Mouse (Mus musculus) ES-E14 (cell line): ENCODE measurements around the gene Zfp784. TPM values are rescaled to one million over a fixed set of nuclear protein-coding genes. Genes with fewer than 3 reads are reported as not detected.

Experiments
- DNase-seq: peaks from one replicate; pipeline ENCODE4 v3.0.0-alpha.2; 2013; ENCODE audit warnings: low read depth, low spot score
- H3K27ac ChIP-seq: 2 replicates; pipeline ENCODE4 v1.5.1; 2012; ENCODE audit warnings: low read depth, mild to moderate bottlenecking, low read length, moderate library complexity, mixed read lengths; ENCODE audit not compliant: poor library complexity, insufficient read depth, severe bottlenecking
- H3K36me3 ChIP-seq: 2 replicates; pipeline ENCODE4 v1.6.1; 2012; ENCODE audit warnings: mild to moderate bottlenecking, low read length, moderate library complexity, mixed read lengths; ENCODE audit not compliant: control insufficient read depth, poor library complexity, insufficient read depth, severe bottlenecking
- H3K4me1 ChIP-seq, 2 experiments: fragments of 150-350 bp in 1 of 2; sonication (generic) in 1 of 2; 2 replicates each; pipeline ENCODE4 v1.6.1; 2012; ENCODE audit warnings: low read length in 2 of 2, mild to moderate bottlenecking in 1 of 2, mixed read lengths in 1 of 2; ENCODE audit not compliant: control insufficient read depth in 2 of 2, insufficient read depth in 2 of 2, poor library complexity in 1 of 2
- H3K4me3 ChIP-seq, 2 experiments: fragments of 150-350 bp in 1 of 2; sonication (generic) in 1 of 2; 2 replicates each; pipeline ENCODE4 v1.5.1; 2012; ENCODE audit warnings: low read length in 2 of 2, low read depth in 1 of 2, mild to moderate bottlenecking in 1 of 2, mixed read lengths in 1 of 2; ENCODE audit not compliant: insufficient read depth in 1 of 2, poor library complexity in 1 of 2, severe bottlenecking in 1 of 2
- H3K9ac ChIP-seq: 2 replicates; pipeline ENCODE4 v1.6.1; 2012; ENCODE audit warnings: low read depth, mild to moderate bottlenecking, low read length, mixed read lengths; ENCODE audit not compliant: poor library complexity, insufficient read depth, severe bottlenecking
- H3K9me3 ChIP-seq: fragments of 150-350 bp; sonication (generic); 2 replicates; pipeline ENCODE4 v1.6.1; 2012; ENCODE audit warnings: low read depth, mild to moderate bottlenecking, low read length; ENCODE audit not compliant: control insufficient read depth, insufficient read depth
- CHD2 ChIP-seq: IDR thresholded peaks from 2 replicates; pipeline ENCODE4 v1.6.1; 2014; ENCODE audit warnings: mild to moderate bottlenecking, low read depth, low read length, inconsistent platforms
- HCFC1 ChIP-seq: IDR thresholded peaks from 2 replicates; pipeline ENCODE4 v1.6.1; 2012; ENCODE audit warnings: low read length, inconsistent platforms, borderline replicate concordance; ENCODE audit not compliant: insufficient read depth
- MAFK ChIP-seq: IDR thresholded peaks from 2 replicates; pipeline ENCODE4 v1.6.1; 2014; ENCODE audit warnings: mild to moderate bottlenecking, low read depth, low read length, inconsistent platforms; ENCODE audit not compliant: insufficient read depth
- ZC3H11A ChIP-seq: IDR thresholded peaks from 2 replicates; pipeline ENCODE4 v1.6.1; 2012; ENCODE audit warnings: low read depth, mild to moderate bottlenecking, inconsistent platforms, low read length, borderline replicate concordance
- ZNF384 ChIP-seq: IDR thresholded peaks from 2 replicates; pipeline ENCODE4 v1.6.1; 2012; ENCODE audit warnings: low read depth, low read length, inconsistent platforms
- in situ Hi-C, 2 experiments: fragments of 600-800 bp; cut with MboI; formaldehyde crosslinking; loops; one replicate each; pipeline ENCODE4 v1.15.1; 2025; ENCODE audit warnings: low sequenced_read_pairs in 2 of 2, inconsistent platforms in 1 of 2; ENCODE audit not compliant: unreplicated experiment in 2 of 2
- total RNA-seq: library from RNA; depleted of rRNA; stranded (reverse); fragments of 300-350 nt; gene quantifications from 2 replicates; pipeline ENCODE4 v1.2.3, GENCODE M21; 2012

Gene Zfp784
- total RNA-seq, 1 experiment = 0.71 TPM

- in situ Hi-C loops = no loop called here
- no peaks in the 10 kb centered on the region for H3K9me3 ChIP-seq
- no peak for DNase-seq
- no peak overlapping the region for H3K9ac ChIP-seq
- H3K27ac ChIP-seq = no peak overlapping the region
- peaks cover 0 to 17% of the 10 kb centered on the region in 2 experiments; a peak in 3 of 4 replicates for H3K4me1 ChIP-seq
- H3K4me3 ChIP-seq = no peak overlapping the region; a peak in 1 of 4 replicates
- peak; percentile 89 for TF ChIP-seq ZNF384
- TF ChIP-seq CHD2 = no peak
- no peak for TF ChIP-seq ZC3H11A
- no peak for TF ChIP-seq HCFC1
- peaks cover 39% of the 10 kb centered on the region for H3K36me3 ChIP-seq
These were observed 26.6 kb upstream of the Zfp784 start for GRCm38 (mm10) chr7:5064886-5065285.

- DNase-seq = no peak
- in situ Hi-C loops = no loop called here
- Histone ChIP-seq H3K27ac (peak overlapping the region; percentile 99), H3K9me3 (no peaks in the 10 kb centered on the region), H3K9ac (peak overlapping the region; percentile 99), H3K4me1 (peaks cover 0 to 16% of the 10 kb centered on the region in 2 experiments; a peak in 3 of 4 replicates), H3K4me3 (peak overlapping the region; percentile 86 to 94), H3K36me3 (peaks cover 17% of the 10 kb centered on the region)
- TF ChIP-seq HCFC1 (no peak; the same call in 1 of the 2 replicates), MAFK (no peak), CHD2 (no peak), ZC3H11A (no peak), ZNF384 (no peak)
These were observed 24.2 kb upstream of the Zfp784 start for GRCm38 (mm10) chr7:5062360-5063001.

- H3K4me1 ChIP-seq = peaks cover 0 to 16% of the 10 kb centered on the region in 2 experiments; a peak in 3 of 4 replicates
- H3K27ac ChIP-seq = peak within 1 kb of the TSS; percentile 99
- peak within 1 kb of the TSS; percentile 99 for H3K9ac ChIP-seq
- in situ Hi-C loops = no loop called here
- peak within 1 kb of the TSS; percentile 86 to 94 for H3K4me3 ChIP-seq
- TF ChIP-seq CHD2 (no peak), ZC3H11A (no peak), MAFK (no peak), HCFC1 (peak; percentile 56; the same call in 1 of the 2 replicates), ZNF384 (no peak)
- H3K9me3 ChIP-seq = no peaks in the 10 kb centered on the region
- H3K36me3 ChIP-seq = peaks cover 10% of the 10 kb centered on the region
- no peak for DNase-seq
These were observed 23.6 kb upstream of the Zfp784 start, which contains the start of gene U2af2 for GRCm38 (mm10) chr7:5061774-5062359. U2af2 (plus strand) TSS chr7:5062143.

GRCm38 (mm10) chr7:5060944-5061773 is 22.9 kb upstream of the Zfp784 start:
- no peak for TF ChIP-seq CHD2
- TF ChIP-seq HCFC1 = peak; percentile 29; the same call in 1 of the 2 replicates
- no peak for TF ChIP-seq MAFK
- Histone ChIP-seq H3K9me3 (no peaks in the 10 kb centered on the region), H3K36me3 (peaks cover 7% of the 10 kb centered on the region; the same call in 1 of the 2 replicates), H3K9ac (peak overlapping the region; percentile 99), H3K4me1 (peaks cover 0 to 16% of the 10 kb centered on the region in 2 experiments; a peak in 3 of 4 replicates), H3K27ac (peak overlapping the region; percentile 99), H3K4me3 (peak overlapping the region; percentile 86 to 94)
- peak; percentile 96 for DNase-seq
- in situ Hi-C loops = no loop called here
